Mouse (Mus musculus): ENCODE measurements around the gene Olfr748. TPM values are rescaled to one million over a fixed set of nuclear protein-coding genes. Genes with fewer than 3 reads are reported as not detected.

The Olfr748 gene
- polyA plus RNA-seq (2014; fragmentation: Illumina TruSeq; extraction: RNeasy Lipid Tissue Mini Kit (QIAGEN cat#74804); ENCODE audit: insufficient read depth, low read depth, low replicate concordance): not detected

GRCm38 (mm10) chr14:50707073-50707472 lies at the start of gene Olfr748:
Gene Olfr748, plus strand, starts transcription at chr14:50707373.

GRCm38 (mm10) chr14:50693106-50693505 lies 14.1 kb upstream of the Olfr748 start, which contains the start of gene Olfr747:
Gene Olfr747, minus strand, starts transcription at chr14:50693206.

GRCm38 (mm10) chr14:50744994-50745393 lies 37.8 kb downstream of the Olfr748 start, which contains the start of gene Olfr749:
Gene Olfr749, minus strand, starts transcription at chr14:50745094.

Other genes with a start within 250 kb of the Olfr748 start
- not detected for gene Olfr741, start 234.6 kb upstream of the Olfr748 start, polyA plus RNA-seq (2014; fragmentation: Illumina TruSeq; extraction: RNeasy Lipid Tissue Mini Kit (QIAGEN cat#74804); ENCODE audit: insufficient read depth, low read depth, low replicate concordance)
- not detected for gene Olfr742, start 203.8 kb upstream of the Olfr748 start, polyA plus RNA-seq (2014; fragmentation: Illumina TruSeq; extraction: RNeasy Lipid Tissue Mini Kit (QIAGEN cat#74804); ENCODE audit: insufficient read depth, low read depth, low replicate concordance)
- gene Olfr743, start 185.5 kb upstream of the Olfr748 start, polyA plus RNA-seq (2014; fragmentation: Illumina TruSeq; extraction: RNeasy Lipid Tissue Mini Kit (QIAGEN cat#74804); ENCODE audit: insufficient read depth, low read depth, low replicate concordance): not detected
- gene Olfr744, start 92.5 kb upstream of the Olfr748 start, polyA plus RNA-seq (2014; fragmentation: Illumina TruSeq; extraction: RNeasy Lipid Tissue Mini Kit (QIAGEN cat#74804); ENCODE audit: insufficient read depth, low read depth, low replicate concordance): not detected
- gene Olfr745, start 68.0 kb upstream of the Olfr748 start, polyA plus RNA-seq (2014; fragmentation: Illumina TruSeq; extraction: RNeasy Lipid Tissue Mini Kit (QIAGEN cat#74804); ENCODE audit: insufficient read depth, low read depth, low replicate concordance): not detected
- gene Olfr746, start 60.3 kb upstream of the Olfr748 start, polyA plus RNA-seq (2014; fragmentation: Illumina TruSeq; extraction: RNeasy Lipid Tissue Mini Kit (QIAGEN cat#74804); ENCODE audit: insufficient read depth, low read depth, low replicate concordance): not detected
- not detected for gene Olfr747, start 14.2 kb upstream of the Olfr748 start, polyA plus RNA-seq (2014; fragmentation: Illumina TruSeq; extraction: RNeasy Lipid Tissue Mini Kit (QIAGEN cat#74804); ENCODE audit: insufficient read depth, low read depth, low replicate concordance)
- gene Olfr749, start 37.7 kb downstream of the Olfr748 start, polyA plus RNA-seq (2014; fragmentation: Illumina TruSeq; extraction: RNeasy Lipid Tissue Mini Kit (QIAGEN cat#74804); ENCODE audit: insufficient read depth, low read depth, low replicate concordance): not detected
- 27.1 TPM for gene Ttc5, start 78.1 kb downstream of the Olfr748 start, polyA plus RNA-seq (2014; fragmentation: Illumina TruSeq; extraction: RNeasy Lipid Tissue Mini Kit (QIAGEN cat#74804); ENCODE audit: insufficient read depth, low read depth, low replicate concordance)
- not detected for gene Ccnb1ip1, start 100.4 kb downstream of the Olfr748 start, polyA plus RNA-seq (2014; fragmentation: Illumina TruSeq; extraction: RNeasy Lipid Tissue Mini Kit (QIAGEN cat#74804); ENCODE audit: insufficient read depth, low read depth, low replicate concordance)
- 18.8 TPM for gene Parp2, start 100.5 kb downstream of the Olfr748 start, polyA plus RNA-seq (2014; fragmentation: Illumina TruSeq; extraction: RNeasy Lipid Tissue Mini Kit (QIAGEN cat#74804); ENCODE audit: insufficient read depth, low read depth, low replicate concordance)
- gene Tep1, start 163.2 kb downstream of the Olfr748 start, polyA plus RNA-seq (2014; fragmentation: Illumina TruSeq; extraction: RNeasy Lipid Tissue Mini Kit (QIAGEN cat#74804); ENCODE audit: insufficient read depth, low read depth, low replicate concordance): 24.0 TPM
- gene Klhl33, start 190.1 kb downstream of the Olfr748 start, polyA plus RNA-seq (2014; fragmentation: Illumina TruSeq; extraction: RNeasy Lipid Tissue Mini Kit (QIAGEN cat#74804); ENCODE audit: insufficient read depth, low read depth, low replicate concordance): 0.58 TPM
- 62.6 TPM for gene Osgep, start 217.5 kb downstream of the Olfr748 start, polyA plus RNA-seq (2014; fragmentation: Illumina TruSeq; extraction: RNeasy Lipid Tissue Mini Kit (QIAGEN cat#74804); ENCODE audit: insufficient read depth, low read depth, low replicate concordance)
- gene Apex1, start 217.6 kb downstream of the Olfr748 start, polyA plus RNA-seq (2014; fragmentation: Illumina TruSeq; extraction: RNeasy Lipid Tissue Mini Kit (QIAGEN cat#74804); ENCODE audit: insufficient read depth, low read depth, low replicate concordance): 29.3 TPM
- 40.5 TPM for gene Pip4p1, start 223.5 kb downstream of the Olfr748 start, polyA plus RNA-seq (2014; fragmentation: Illumina TruSeq; extraction: RNeasy Lipid Tissue Mini Kit (QIAGEN cat#74804); ENCODE audit: insufficient read depth, low read depth, low replicate concordance)
- 75.4 TPM for gene Pnp, start 223.7 kb downstream of the Olfr748 start, polyA plus RNA-seq (2014; fragmentation: Illumina TruSeq; extraction: RNeasy Lipid Tissue Mini Kit (QIAGEN cat#74804); ENCODE audit: insufficient read depth, low read depth, low replicate concordance)
- 28.1 TPM for gene Gm49342, start 237.1 kb downstream of the Olfr748 start, polyA plus RNA-seq (2014; fragmentation: Illumina TruSeq; extraction: RNeasy Lipid Tissue Mini Kit (QIAGEN cat#74804); ENCODE audit: insufficient read depth, low read depth, low replicate concordance)
- gene Pnp2, start 248.6 kb downstream of the Olfr748 start, polyA plus RNA-seq (2014; fragmentation: Illumina TruSeq; extraction: RNeasy Lipid Tissue Mini Kit (QIAGEN cat#74804); ENCODE audit: insufficient read depth, low read depth, low replicate concordance): 1.7 TPM

Data from lung, adult 10 weeks (tissue).